Mouse (Mus musculus) intestine, embryonic 14.5 days (tissue): ENCODE measurements around the gene Gpatch8. TPM values are rescaled to one million over a fixed set of nuclear protein-coding genes. Genes with fewer than 3 reads are reported as not detected.
"Not testable (repeated sequence)": the region's sequence is repeated elsewhere in the genome, so short reads cannot be mapped to it uniquely, and the experiment has no call there.

Source experiments
- ATAC-seq: fragments of 200-750 bp; cut with Nextera tagmentation; replicated peaks from 2 replicates; pipeline ENCODE4 v1.8.0; 2017; ENCODE audit warnings: low read depth, moderate number of reproducible peaks, moderate TSS enrichment, moderate library complexity; ENCODE audit not compliant: low FRiP score, low TSS enrichment
- DNase-seq: peaks from one replicate; pipeline ENCODE4 v3.0.0-alpha.2; 2018; ENCODE audit warnings: low spot score
- H3K27ac ChIP-seq: fragments of 300-500 bp; sonication (generic); 2 replicates; pipeline ENCODE4 v1.5.1; 2014; ENCODE audit warnings: low read depth, mild to moderate bottlenecking, control low read depth
- H3K27me3 ChIP-seq: fragments of 300-500 bp; sonication (generic); replicated peaks from 2 replicates; pipeline ENCODE4 v1.6.1; 2014; ENCODE audit warnings: low read length, control low read depth; ENCODE audit not compliant: control insufficient read depth, insufficient read depth
- H3K36me3 ChIP-seq: fragments of 300-500 bp; sonication (generic); 2 replicates; pipeline ENCODE4 v1.6.1; 2014; ENCODE audit warnings: low read length, control low read depth; ENCODE audit not compliant: control insufficient read depth, insufficient read depth
- H3K4me1 ChIP-seq: fragments of 300-500 bp; sonication (generic); replicated peaks from 2 replicates; pipeline ENCODE4 v1.6.1; 2014; ENCODE audit warnings: low read length, control low read depth, mixed read lengths; ENCODE audit not compliant: control insufficient read depth, insufficient read depth
- H3K4me2 ChIP-seq: fragments of 300-500 bp; sonication (generic); 2 replicates; pipeline ENCODE4 v1.6.1; 2014; ENCODE audit warnings: low read length
- H3K4me3 ChIP-seq: fragments of 300-500 bp; sonication (generic); 2 replicates; pipeline ENCODE4 v1.5.1; 2014; ENCODE audit warnings: low read depth, low read length, control low read depth, mixed read lengths
- H3K9ac ChIP-seq: fragments of 300-500 bp; sonication (generic); 2 replicates; pipeline ENCODE4 v1.6.1; 2014; ENCODE audit warnings: mild to moderate bottlenecking, low read length
- H3K9me3 ChIP-seq: fragments of 300-500 bp; sonication (generic); 2 replicates; pipeline ENCODE4 v1.6.1; 2016; ENCODE audit warnings: low read length, control low read depth; ENCODE audit not compliant: control insufficient read depth
- WGBS: fragments of 180-500 bp; shearing (Covaris S2); extraction: QIAGEN DNeasy Blood & Tissue Kit; methylation state at CpG from one replicate; pipeline ENCODE4 v1.1.7; 2014; 5-methylcytosine and 5-hydroxymethylcytosine counted together
- polyA plus RNA-seq: library from polyadenylated mRNA; unstranded; fragments of >200 nt; fragmentation: Nextera tagmentation; extraction: Ambion mirVana; gene quantifications from 2 replicates; pipeline ENCODE4 v1.2.1, GENCODE M21; 2014

The Gpatch8 gene
- polyA plus RNA-seq, 1 experiment from 2014 or later = 40.1 TPM

- peaks cover 31% of the 10 kb centered on the region for H3K36me3 ChIP-seq
- not testable (repeated sequence) for H3K4me2 ChIP-seq, H3K27ac ChIP-seq, H3K4me3 ChIP-seq, H3K9me3 ChIP-seq, ATAC-seq, H3K9ac ChIP-seq, H3K27me3 ChIP-seq, DNase-seq, H3K4me1 ChIP-seq
Observed at GRCm38 (mm10) chr11:102540286-102540685, 15.9 kb downstream of the Gpatch8 start.

- no peaks in the 10 kb centered on the region for H3K27me3 ChIP-seq
- H3K9ac ChIP-seq = no peak overlapping the region
- H3K27ac ChIP-seq = no peak overlapping the region
- H3K4me3 ChIP-seq = no peak overlapping the region
- ATAC-seq = no peak
- H3K36me3 ChIP-seq = peaks cover 31% of the 10 kb centered on the region
- 78% methylated on average over 1 of the region's 1 CpGs for WGBS
- no peak overlapping the region for H3K4me2 ChIP-seq
- H3K4me1 ChIP-seq = no peaks in the 10 kb centered on the region
- H3K9me3 ChIP-seq = no peaks in the 10 kb centered on the region
- DNase-seq = no peak
Observed at GRCm38 (mm10) chr11:102539690-102540089, 16.5 kb downstream of the Gpatch8 start.

DNA sequence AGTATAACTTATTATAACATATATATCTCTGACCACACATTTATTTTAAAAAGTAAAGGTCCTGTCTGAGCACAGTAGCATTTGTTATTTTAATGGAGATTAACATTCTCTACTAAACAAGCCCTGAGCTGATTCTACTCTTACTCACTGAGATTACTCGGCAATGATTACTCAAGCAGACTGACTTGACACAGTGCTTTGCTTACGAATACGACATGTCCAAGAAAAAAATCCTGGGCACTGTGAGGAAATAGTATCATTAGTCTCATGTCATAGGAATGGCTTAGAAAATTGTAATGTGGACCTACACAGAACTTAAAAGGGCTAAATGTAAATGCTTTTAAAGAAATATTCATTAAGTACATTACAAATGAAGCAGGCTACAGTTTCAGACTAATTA lies 20.0 kb downstream of the Gpatch8 start:
- no peaks in the 10 kb centered on the region for H3K9me3 ChIP-seq
- no peak for ATAC-seq
- no peak for DNase-seq
- H3K4me3 ChIP-seq = no peak overlapping the region
- no peak overlapping the region for H3K9ac ChIP-seq
- no peaks in the 10 kb centered on the region for H3K4me1 ChIP-seq
- no peak overlapping the region for H3K4me2 ChIP-seq
- no peaks in the 10 kb centered on the region for H3K27me3 ChIP-seq
- H3K27ac ChIP-seq = no peak overlapping the region
- H3K36me3 ChIP-seq = peaks cover 34% of the 10 kb centered on the region
- 54% methylated on average over 3 of the region's 3 CpGs for WGBS

- H3K27ac ChIP-seq = no peak overlapping the region
- 84% methylated on average over 2 of the region's 2 CpGs for WGBS
- no peaks in the 10 kb centered on the region for H3K9me3 ChIP-seq
- H3K9ac ChIP-seq = no peak overlapping the region
- no peaks in the 10 kb centered on the region for H3K27me3 ChIP-seq
- no peak for ATAC-seq
- DNase-seq = no peak
- no peak overlapping the region for H3K4me3 ChIP-seq
- peaks cover 37% of the 10 kb centered on the region for H3K36me3 ChIP-seq
- H3K4me1 ChIP-seq = no peaks in the 10 kb centered on the region
- H3K4me2 ChIP-seq = no peak overlapping the region
Observed at GRCm38 (mm10) chr11:102534078-102534477, 22.1 kb downstream of the Gpatch8 start.

DNA sequence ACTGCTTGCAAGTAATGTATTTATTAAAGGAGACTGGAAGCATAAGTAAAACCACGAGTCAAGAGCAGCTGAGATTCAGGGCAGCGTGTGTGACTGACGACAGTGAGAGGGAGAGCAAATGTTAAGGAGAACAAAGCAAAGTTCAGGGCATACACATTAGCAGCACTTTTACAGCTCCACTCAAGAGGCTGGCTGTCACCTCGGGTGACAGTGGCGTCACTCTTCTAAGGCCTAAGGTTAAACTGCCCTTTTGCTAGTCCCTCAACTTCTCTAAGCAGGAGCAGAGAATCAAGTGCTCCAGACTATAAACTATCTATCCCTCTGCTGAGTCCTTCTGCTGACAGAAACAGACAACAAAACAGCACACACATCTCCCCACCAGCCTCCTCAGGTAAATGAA lies 24.8 kb downstream of the Gpatch8 start:
- Histone ChIP-seq H3K4me1 (no peaks in the 10 kb centered on the region), H3K9ac (no peak overlapping the region), H3K4me3 (no peak overlapping the region), H3K36me3 (peaks cover 13% of the 10 kb centered on the region), H3K4me2 (no peak overlapping the region), H3K27ac (no peak overlapping the region), H3K27me3 (no peaks in the 10 kb centered on the region), H3K9me3 (no peaks in the 10 kb centered on the region)
- DNase-seq (no peak), ATAC-seq (no peak)
- WGBS = 31% methylated on average over 5 of the region's 5 CpGs

- 0 out of 2 replicates have a peak, but pooled peaks cover 14% of the 10 kb centered on the region for H3K36me3 ChIP-seq
- H3K9me3 ChIP-seq = no peaks in the 10 kb centered on the region
- no peak overlapping the region for H3K27ac ChIP-seq
- H3K4me2 ChIP-seq = no peak overlapping the region
- H3K4me3 ChIP-seq = no peak overlapping the region
- no peaks in the 10 kb centered on the region for H3K27me3 ChIP-seq
- 81% methylated on average over 1 of the region's 1 CpGs for WGBS
- no peak overlapping the region for H3K9ac ChIP-seq
- DNase-seq = no peak
- no peaks in the 10 kb centered on the region for H3K4me1 ChIP-seq
- no peak for ATAC-seq
Observed at GRCm38 (mm10) chr11:102514793-102515424, 41.3 kb downstream of the Gpatch8 start.

DNA sequence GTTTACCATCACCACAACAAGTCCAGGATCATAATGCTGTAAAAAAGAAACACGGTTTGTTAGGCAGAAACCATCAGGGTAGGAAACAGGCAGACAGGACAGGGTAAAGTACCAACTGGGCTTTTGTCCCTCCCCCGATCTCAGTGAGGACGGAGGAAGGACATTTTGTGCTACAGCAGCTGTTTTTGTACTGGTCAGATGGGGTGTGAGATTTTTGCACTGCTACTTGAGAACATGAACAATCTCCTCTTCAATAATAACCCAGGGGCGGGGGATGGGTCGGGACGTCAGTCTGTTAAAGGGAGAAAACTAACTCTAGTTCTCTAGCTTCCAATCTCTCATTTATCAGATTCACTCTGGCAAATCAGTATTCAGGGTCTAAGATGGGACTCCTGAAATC lies 46.0 kb downstream of the Gpatch8 start:
- Histone ChIP-seq H3K27me3 (no peaks in the 10 kb centered on the region), H3K27ac (no peak overlapping the region), H3K4me3 (no peak overlapping the region), H3K4me1 (no peaks in the 10 kb centered on the region), H3K4me2 (no peak overlapping the region), H3K36me3 (peaks cover 28% of the 10 kb centered on the region), H3K9ac (no peak overlapping the region), H3K9me3 (no peaks in the 10 kb centered on the region)
- DNase-seq (no peak), ATAC-seq (no peak)
- WGBS = 77% methylated on average over 6 of the region's 6 CpGs

GRCm38 (mm10) chr11:102496732-102497131 lies 59.5 kb downstream of the Gpatch8 start:
- H3K4me1 ChIP-seq = no peaks in the 10 kb centered on the region
- no peak for DNase-seq
- no peak overlapping the region for H3K9ac ChIP-seq
- no peaks in the 10 kb centered on the region for H3K27me3 ChIP-seq
- WGBS = 80% methylated on average over 2 of the region's 2 CpGs
- no peak overlapping the region for H3K4me3 ChIP-seq
- no peak for ATAC-seq
- H3K9me3 ChIP-seq = no peaks in the 10 kb centered on the region
- no peak overlapping the region for H3K4me2 ChIP-seq
- peaks cover 62% of the 10 kb centered on the region for H3K36me3 ChIP-seq
- H3K27ac ChIP-seq = no peak overlapping the region

GRCm38 (mm10) chr11:102496206-102496605 lies 60.0 kb downstream of the Gpatch8 start:
- H3K27ac ChIP-seq = no peak overlapping the region
- DNase-seq (no peak), ATAC-seq (no peak)
- no peaks in the 10 kb centered on the region for H3K27me3 ChIP-seq
- 98% methylated on average over 2 of the region's 2 CpGs for WGBS
- no peaks in the 10 kb centered on the region for H3K4me1 ChIP-seq
- no peak overlapping the region for H3K9ac ChIP-seq
- no peaks in the 10 kb centered on the region for H3K9me3 ChIP-seq
- H3K4me2 ChIP-seq = no peak overlapping the region
- H3K4me3 ChIP-seq = no peak overlapping the region
- peaks cover 58% of the 10 kb centered on the region for H3K36me3 ChIP-seq
